Mouse (Mus musculus) right cerebral cortex, postnatal 14 days (tissue): ENCODE results near the gene Mog.
"Not testable (repeated sequence)": the region's sequence is repeated elsewhere in the genome, so short reads cannot be mapped to it uniquely, and the experiment has no call there.

ENCODE experiments used
- DNase-seq: peaks from one replicate; pipeline ENCODE4 v3.0.0; 2022

Gene Mog

GRCm38 (mm10) chr17:37044651-37045244, 21.6 kb upstream of the Mog start:
- no peak for DNase-seq

GRCm38 (mm10) chr17:37039127-37039894, 16.1 kb upstream of the Mog start:
- no peak for DNase-seq

- no peak for DNase-seq
Observed at GRCm38 (mm10) chr17:37029162-37029561, 6.0 kb upstream of the Mog start.

- DNase-seq: peak; percentile 92
Observed at GRCm38 (mm10) chr17:37028683-37029120, 5.5 kb upstream of the Mog start.

GRCm38 (mm10) chr17:37028212-37028611, 5.0 kb upstream of the Mog start:
- DNase-seq: no peak

- no peak for DNase-seq
Observed at GRCm38 (mm10) chr17:37027486-37027885, 4.3 kb upstream of the Mog start.

GRCm38 (mm10) chr17:37026425-37026824, 3.2 kb upstream of the Mog start:
- no peak for DNase-seq

GRCm38 (mm10) chr17:37019242-37019641, 4.0 kb downstream of the Mog start:
- not testable (repeated sequence) for DNase-seq

- DNase-seq: no peak
Observed at GRCm38 (mm10) chr17:37018328-37018727, 4.9 kb downstream of the Mog start.

GRCm38 (mm10) chr17:37016333-37016732, 6.9 kb downstream of the Mog start:
- DNase-seq: no peak

- DNase-seq: no peak
Observed at GRCm38 (mm10) chr17:37012141-37012540, 11.1 kb downstream of the Mog start.

- no peak for DNase-seq
Observed at GRCm38 (mm10) chr17:37011719-37012118, 11.5 kb downstream of the Mog start.

- no peak for DNase-seq
Observed at GRCm38 (mm10) chr17:37009460-37010042, 13.6 kb downstream of the Mog start.

GRCm38 (mm10) chr17:37008161-37008560, 15.0 kb downstream of the Mog start:
- no peak for DNase-seq

GRCm38 (mm10) chr17:37003366-37003765, 19.8 kb downstream of the Mog start:
- no peak for DNase-seq

- DNase-seq: peak; percentile 43
Observed at GRCm38 (mm10) chr17:37002364-37003330, 20.6 kb downstream of the Mog start.

GRCm38 (mm10) chr17:37000863-37001262, 22.3 kb downstream of the Mog start, which contains the start of gene Zfp57:
Zfp57 (plus strand) TSS chr17:37001163.
- no peak for DNase-seq

GRCm38 (mm10) chr17:36998477-36998876, 24.7 kb downstream of the Mog start:
- DNase-seq: no peak

- DNase-seq: peak; percentile 88
Observed at GRCm38 (mm10) chr17:36997033-36997735, 26.0 kb downstream of the Mog start.

- DNase-seq: no peak
Observed at GRCm38 (mm10) chr17:36995448-36995847, 27.8 kb downstream of the Mog start.

- DNase-seq: no peak
Observed at GRCm38 (mm10) chr17:36994528-36994927, 28.7 kb downstream of the Mog start.

GRCm38 (mm10) chr17:36993770-36994325, 29.4 kb downstream of the Mog start:
- DNase-seq: no peak
